Mouse (Mus musculus): Measurements from ENCODE around the gene Nr1i2. TPM values are rescaled to one million over a fixed set of nuclear protein-coding genes. Genes with fewer than 3 reads are reported as not detected.

The Nr1i2 gene
- polyA plus RNA-seq, 1 experiment from 2014 or later, result not detected

- peaks cover 4% of the 10 kb centered on the region; the same call in 1 of the 2 replicates for H3K4me1 ChIP-seq
- H3K9me3 ChIP-seq, result no peaks in the 10 kb centered on the region
- no peaks in the 10 kb centered on the region for H3K27me3 ChIP-seq
- H3K4me3 ChIP-seq, result no peak overlapping the region
- 71% methylated on average over 7 of the region's 7 CpGs for WGBS
- H3K9ac ChIP-seq, result no peak overlapping the region
- ATAC-seq (ENCODE audit: insufficient number of reproducible peaks, insufficient read depth, low FRiP score, low TSS enrichment, low read depth), result no peak
- no peak overlapping the region for H3K27ac ChIP-seq
- H3K4me2 ChIP-seq, result no peak overlapping the region
- no peaks in the 10 kb centered on the region for H3K36me3 ChIP-seq
These were observed 8.8 kb downstream of the Nr1i2 start for GRCm38 (mm10) chr16:38285801-38286200.

GRCm38 (mm10) chr16:38283300-38283699 lies 11.3 kb downstream of the Nr1i2 start:
- 42% methylated on average over 3 of the region's 3 CpGs for WGBS
- Histone ChIP-seq H3K4me3 (no peak overlapping the region), H3K4me1 (no peaks in the 10 kb centered on the region), H3K4me2 (no peak overlapping the region), H3K9ac (no peak overlapping the region), H3K9me3 (no peaks in the 10 kb centered on the region), H3K27ac (no peak overlapping the region), H3K36me3 (no peaks in the 10 kb centered on the region), H3K27me3 (no peaks in the 10 kb centered on the region)
- no peak for ATAC-seq (ENCODE audit: insufficient number of reproducible peaks, insufficient read depth, low FRiP score, low TSS enrichment, low read depth)

GRCm38 (mm10) chr16:38282559-38283160 lies 12.0 kb downstream of the Nr1i2 start:
- Histone ChIP-seq H3K4me3 (no peak overlapping the region), H3K36me3 (no peaks in the 10 kb centered on the region), H3K4me1 (no peaks in the 10 kb centered on the region), H3K9ac (no peak overlapping the region), H3K27ac (no peak overlapping the region), H3K4me2 (no peak overlapping the region), H3K9me3 (no peaks in the 10 kb centered on the region), H3K27me3 (no peaks in the 10 kb centered on the region)
- ATAC-seq (ENCODE audit: insufficient number of reproducible peaks, insufficient read depth, low FRiP score, low TSS enrichment, low read depth), result no peak
- WGBS, result 81% methylated on average over 7 of the region's 7 CpGs

- Histone ChIP-seq H3K27me3 (no peaks in the 10 kb centered on the region), H3K9ac (no peak overlapping the region), H3K4me1 (no peaks in the 10 kb centered on the region), H3K27ac (no peak overlapping the region), H3K4me2 (no peak overlapping the region), H3K9me3 (no peaks in the 10 kb centered on the region), H3K4me3 (no peak overlapping the region), H3K36me3 (no peaks in the 10 kb centered on the region)
- no peak for ATAC-seq (ENCODE audit: insufficient number of reproducible peaks, insufficient read depth, low FRiP score, low TSS enrichment, low read depth)
- WGBS, result 77% methylated on average over 7 of the region's 7 CpGs
These were observed 13.7 kb downstream of the Nr1i2 start for GRCm38 (mm10) chr16:38280951-38281350.

- 89% methylated on average over 5 of the region's 5 CpGs for WGBS
- no peak overlapping the region for H3K4me2 ChIP-seq
- H3K27ac ChIP-seq, result no peak overlapping the region
- no peaks in the 10 kb centered on the region for H3K36me3 ChIP-seq
- H3K9me3 ChIP-seq, result no peaks in the 10 kb centered on the region
- no peak overlapping the region for H3K4me3 ChIP-seq
- no peak for ATAC-seq (ENCODE audit: insufficient number of reproducible peaks, insufficient read depth, low FRiP score, low TSS enrichment, low read depth)
- H3K27me3 ChIP-seq, result no peaks in the 10 kb centered on the region
- H3K4me1 ChIP-seq, result no peaks in the 10 kb centered on the region
- no peak overlapping the region for H3K9ac ChIP-seq
These were observed 14.8 kb downstream of the Nr1i2 start for GRCm38 (mm10) chr16:38279794-38280193.

GRCm38 (mm10) chr16:38274737-38275136 lies 19.9 kb downstream of the Nr1i2 start:
- WGBS, result 68% methylated on average over 2 of the region's 2 CpGs
- no peak for ATAC-seq (ENCODE audit: insufficient number of reproducible peaks, insufficient read depth, low FRiP score, low TSS enrichment, low read depth)

GRCm38 (mm10) chr16:38272483-38272882 lies 22.1 kb downstream of the Nr1i2 start:
- Histone ChIP-seq H3K27ac (no peak overlapping the region), H3K9me3 (no peaks in the 10 kb centered on the region), H3K4me1 (no peaks in the 10 kb centered on the region), H3K9ac (no peak overlapping the region), H3K4me2 (no peak overlapping the region), H3K4me3 (no peak overlapping the region), H3K36me3 (no peaks in the 10 kb centered on the region), H3K27me3 (no peaks in the 10 kb centered on the region)
- 62% methylated on average over 5 of the region's 5 CpGs for WGBS
- no peak for ATAC-seq (ENCODE audit: insufficient number of reproducible peaks, insufficient read depth, low FRiP score, low TSS enrichment, low read depth)

More at GRCm38 (mm10) chr16:38274737-38275136, 19.9 kb downstream of the Nr1i2 start:
- Histone ChIP-seq H3K9me3 (no peaks in the 10 kb centered on the region), H3K4me1 (no peaks in the 10 kb centered on the region), H3K4me2 (no peak overlapping the region), H3K4me3 (no peak overlapping the region), H3K27ac (no peak overlapping the region), H3K9ac (no peak overlapping the region), H3K27me3 (no peaks in the 10 kb centered on the region), H3K36me3 (no peaks in the 10 kb centered on the region)

- no peak overlapping the region for H3K4me2 ChIP-seq
- H3K27ac ChIP-seq, result no peak overlapping the region
- H3K27me3 ChIP-seq, result no peaks in the 10 kb centered on the region
- ATAC-seq (ENCODE audit: insufficient number of reproducible peaks, insufficient read depth, low FRiP score, low TSS enrichment, low read depth), result no peak
- H3K4me1 ChIP-seq, result no peaks in the 10 kb centered on the region
- no peak overlapping the region for H3K4me3 ChIP-seq
- WGBS, result 66% methylated on average over 3 of the region's 3 CpGs
- no peaks in the 10 kb centered on the region for H3K9me3 ChIP-seq
- no peaks in the 10 kb centered on the region for H3K36me3 ChIP-seq
- no peak overlapping the region for H3K9ac ChIP-seq
These were observed 23.0 kb downstream of the Nr1i2 start for GRCm38 (mm10) chr16:38271601-38272000.

- H3K4me2 ChIP-seq, result no peak overlapping the region
- no peaks in the 10 kb centered on the region for H3K4me1 ChIP-seq
- no peaks in the 10 kb centered on the region for H3K27me3 ChIP-seq
- no peak overlapping the region for H3K4me3 ChIP-seq
- WGBS, result 93% methylated on average over 9 of the region's 9 CpGs
- no peak overlapping the region for H3K27ac ChIP-seq
- H3K9ac ChIP-seq, result no peak overlapping the region
- H3K9me3 ChIP-seq, result no peaks in the 10 kb centered on the region
- no peak for ATAC-seq (ENCODE audit: insufficient number of reproducible peaks, insufficient read depth, low FRiP score, low TSS enrichment, low read depth)
- H3K36me3 ChIP-seq, result no peaks in the 10 kb centered on the region
These were observed 38.7 kb downstream of the Nr1i2 start for GRCm38 (mm10) chr16:38255927-38256326.

GRCm38 (mm10) chr16:38255107-38255506 lies 39.5 kb downstream of the Nr1i2 start:
- WGBS, result 76% methylated on average over 4 of the region's 4 CpGs

GRCm38 (mm10) chr16:38254001-38254400 lies 40.6 kb downstream of the Nr1i2 start:
- no peaks in the 10 kb centered on the region for H3K36me3 ChIP-seq
- no peak overlapping the region for H3K4me3 ChIP-seq
- ATAC-seq (ENCODE audit: insufficient number of reproducible peaks, insufficient read depth, low FRiP score, low TSS enrichment, low read depth), result no peak
- peaks cover under 1% of the 10 kb centered on the region; the same call in 1 of the 2 replicates for H3K4me1 ChIP-seq
- H3K9ac ChIP-seq, result no peak overlapping the region
- no peak overlapping the region for H3K4me2 ChIP-seq
- H3K27ac ChIP-seq, result no peak overlapping the region
- 87% methylated on average over 14 of the region's 14 CpGs for WGBS
- no peaks in the 10 kb centered on the region for H3K9me3 ChIP-seq
- no peaks in the 10 kb centered on the region for H3K27me3 ChIP-seq

More at GRCm38 (mm10) chr16:38255107-38255506, 39.5 kb downstream of the Nr1i2 start:
- no peak for ATAC-seq (ENCODE audit: insufficient number of reproducible peaks, insufficient read depth, low FRiP score, low TSS enrichment, low read depth)
- no peak overlapping the region for H3K27ac ChIP-seq
- H3K4me2 ChIP-seq, result no peak overlapping the region
- no peak overlapping the region for H3K9ac ChIP-seq
- no peak overlapping the region for H3K4me3 ChIP-seq
- H3K4me1 ChIP-seq, result no peaks in the 10 kb centered on the region
- H3K9me3 ChIP-seq, result no peaks in the 10 kb centered on the region
- H3K27me3 ChIP-seq, result no peaks in the 10 kb centered on the region
- H3K36me3 ChIP-seq, result no peaks in the 10 kb centered on the region

- H3K4me2 ChIP-seq, result no peak overlapping the region
- H3K27ac ChIP-seq, result no peak overlapping the region
- H3K4me1 ChIP-seq, result peaks cover 10% of the 10 kb centered on the region
- no peak for ATAC-seq (ENCODE audit: insufficient number of reproducible peaks, insufficient read depth, low FRiP score, low TSS enrichment, low read depth)
- no peak overlapping the region for H3K4me3 ChIP-seq
- no peaks in the 10 kb centered on the region for H3K27me3 ChIP-seq
- H3K36me3 ChIP-seq, result no peaks in the 10 kb centered on the region
- no peaks in the 10 kb centered on the region for H3K9me3 ChIP-seq
- 88% methylated on average over 6 of the region's 6 CpGs for WGBS
- no peak overlapping the region for H3K9ac ChIP-seq
These were observed 44.2 kb downstream of the Nr1i2 start for GRCm38 (mm10) chr16:38250467-38250866.

All from embryonic facial prominence, embryonic 13.5 days (tissue).